Mouse (Mus musculus) midbrain, embryonic 16.5 days (tissue): ENCODE data around the gene Cald1. TPM values are rescaled to one million over a fixed set of nuclear protein-coding genes. Genes with fewer than 3 reads are reported as not detected.

Experiments
- ATAC-seq: fragments of 200-750 bp; cut with Nextera tagmentation; 2 replicates; pipeline ENCODE4 v1.8.0; 2017; ENCODE audit warnings: moderate TSS enrichment
- H3K27ac ChIP-seq: fragments of 300-500 bp; sonication (generic); 2 replicates; pipeline ENCODE4 v1.5.1; 2014; ENCODE audit warnings: mild to moderate bottlenecking, low read length, mixed read lengths
- H3K27me3 ChIP-seq: fragments of 300-500 bp; sonication (generic); 2 replicates; pipeline ENCODE4 v1.6.1; 2014; ENCODE audit warnings: low read depth, low read length, mixed read lengths; ENCODE audit not compliant: control insufficient read depth, insufficient read depth
- H3K36me3 ChIP-seq: fragments of 300-500 bp; sonication (generic); 2 replicates; pipeline ENCODE4 v1.6.1; 2014; ENCODE audit warnings: mild to moderate bottlenecking, low read length, moderate library complexity, mixed read lengths; ENCODE audit not compliant: control insufficient read depth, insufficient read depth
- H3K4me1 ChIP-seq: fragments of 300-500 bp; sonication (generic); 2 replicates; pipeline ENCODE4 v1.6.1; 2014; ENCODE audit warnings: mild to moderate bottlenecking, low read length, mixed read lengths; ENCODE audit not compliant: control insufficient read depth, insufficient read depth
- H3K4me2 ChIP-seq: fragments of 300-500 bp; sonication (generic); 2 replicates; pipeline ENCODE4 v1.6.1; 2014; ENCODE audit warnings: mild to moderate bottlenecking, low read length, mixed read lengths
- H3K4me3 ChIP-seq: fragments of 300-500 bp; sonication (generic); 2 replicates; pipeline ENCODE4 v1.5.1; 2014; ENCODE audit warnings: low read depth, mild to moderate bottlenecking, low read length, moderate library complexity, mixed read lengths
- H3K9ac ChIP-seq: fragments of 300-500 bp; sonication (generic); 2 replicates; pipeline ENCODE4 v1.6.1; 2014; ENCODE audit warnings: low read depth, low read length, mixed read lengths
- H3K9me3 ChIP-seq: fragments of 300-500 bp; sonication (generic); replicated peaks from 2 replicates; pipeline ENCODE4 v1.6.1; 2014; ENCODE audit warnings: mild to moderate bottlenecking, low read length, mixed read lengths; ENCODE audit not compliant: control insufficient read depth, poor library complexity, severe bottlenecking
- WGBS: fragments of 180-500 bp; shearing (Covaris S2); extraction: QIAGEN DNeasy Blood & Tissue Kit; methylation state at CpG from one replicate; pipeline ENCODE4 v1.1.7; 2014; 5-methylcytosine and 5-hydroxymethylcytosine counted together
- polyA plus RNA-seq: library from polyadenylated mRNA; unstranded; fragments of >200 nt; fragmentation: Nextera tagmentation; extraction: Ambion mirVana; gene quantifications from 2 replicates; pipeline ENCODE4 v1.2.1, GENCODE M21; 2015

Gene Cald1
- polyA plus RNA-seq, 1 experiment from 2014 or later = 52.1 TPM

DNA sequence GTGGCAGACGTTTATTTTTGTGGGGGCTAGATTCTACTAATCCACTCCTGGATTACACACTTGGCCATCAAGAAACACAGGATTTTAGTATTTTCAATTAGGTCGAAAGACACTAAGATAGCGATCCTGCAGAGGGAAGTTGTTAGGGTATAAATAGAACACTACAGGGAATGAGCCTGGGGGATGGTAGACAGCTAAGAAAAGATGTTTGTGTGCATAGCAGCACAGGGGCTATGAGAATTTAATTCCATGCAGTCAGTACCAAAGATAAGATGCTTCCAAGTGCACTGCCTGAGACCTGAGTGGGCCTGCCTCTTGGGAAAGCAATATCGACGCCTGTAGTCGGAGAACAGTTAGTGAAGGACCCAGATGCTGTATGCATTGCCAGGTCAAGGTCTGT is 172.2 kb downstream of the Cald1 start:
- ATAC-seq = no peak
- no peaks in the 10 kb centered on the region for H3K27me3 ChIP-seq
- H3K27ac ChIP-seq = no peak overlapping the region
- no peaks in the 10 kb centered on the region for H3K9me3 ChIP-seq
- 93% methylated on average over 6 of the region's 6 CpGs for WGBS
- H3K36me3 ChIP-seq = peaks cover 2% of the 10 kb centered on the region; the same call in 1 of the 2 replicates
- H3K4me1 ChIP-seq = no peaks in the 10 kb centered on the region
- H3K9ac ChIP-seq = no peak overlapping the region
- no peak overlapping the region for H3K4me3 ChIP-seq
- H3K4me2 ChIP-seq = no peak overlapping the region

GRCm38 (mm10) chr6:34776396-34776795 is 178.1 kb downstream of the Cald1 start:
- Histone ChIP-seq H3K4me2 (no peak overlapping the region), H3K27me3 (no peaks in the 10 kb centered on the region), H3K27ac (no peak overlapping the region), H3K36me3 (peaks cover 2% of the 10 kb centered on the region; the same call in 1 of the 2 replicates), H3K4me1 (0 out of 2 replicates have a peak, but pooled peaks cover 2% of the 10 kb centered on the region), H3K9me3 (no peaks in the 10 kb centered on the region), H3K9ac (no peak overlapping the region), H3K4me3 (no peak overlapping the region)
- no peak for ATAC-seq

DNA sequence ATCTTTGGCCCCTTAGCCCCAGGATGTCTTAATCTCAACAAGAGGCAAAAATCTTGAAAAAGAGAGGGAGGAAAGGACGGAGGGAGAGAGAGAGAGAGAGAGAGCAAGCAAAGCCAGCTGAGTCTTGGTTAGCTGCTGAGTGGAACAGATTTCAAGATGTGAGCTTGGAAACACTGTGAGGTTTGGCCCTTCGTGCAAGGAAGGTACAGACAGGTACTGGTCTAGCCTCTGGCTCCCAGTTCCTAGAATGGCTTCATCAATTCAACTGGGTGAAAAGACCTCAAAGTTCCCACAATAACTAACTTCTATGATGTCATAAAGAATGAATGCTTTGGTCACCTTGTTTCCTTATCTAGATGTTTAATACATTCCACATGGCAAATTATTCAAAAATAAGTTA is 178.8 kb downstream of the Cald1 start:
- Histone ChIP-seq H3K4me2 (no peak overlapping the region), H3K4me3 (no peak overlapping the region), H3K9ac (no peak overlapping the region), H3K27ac (no peak overlapping the region), H3K36me3 (no peaks in the 10 kb centered on the region), H3K27me3 (no peaks in the 10 kb centered on the region), H3K9me3 (no peaks in the 10 kb centered on the region), H3K4me1 (0 out of 2 replicates have a peak, but pooled peaks cover 2% of the 10 kb centered on the region)
- no peak for ATAC-seq
- WGBS = 85% methylated on average over 2 of the region's 2 CpGs

GRCm38 (mm10) chr6:34777981-34778668 is 179.8 kb downstream of the Cald1 start:
- 0 out of 2 replicates have a peak, but pooled peaks cover 2% of the 10 kb centered on the region for H3K4me1 ChIP-seq
- H3K4me3 ChIP-seq = no peak overlapping the region
- H3K9me3 ChIP-seq = no peaks in the 10 kb centered on the region
- H3K9ac ChIP-seq = no peak overlapping the region
- no peak overlapping the region for H3K4me2 ChIP-seq
- WGBS = 68% methylated on average over 10 of the region's 10 CpGs
- H3K36me3 ChIP-seq = no peaks in the 10 kb centered on the region
- no peaks in the 10 kb centered on the region for H3K27me3 ChIP-seq
- no peak for ATAC-seq
- no peak overlapping the region for H3K27ac ChIP-seq

GRCm38 (mm10) chr6:34780231-34780942 is 182.1 kb downstream of the Cald1 start, which contains the start of gene Agbl3:
TSS of gene Agbl3 (plus strand) at chr6:34780432.
- ATAC-seq = peak; percentile 96
- H3K27ac ChIP-seq = peak within 1 kb of the TSS; percentile 98
- H3K9ac ChIP-seq = peak within 1 kb of the TSS; percentile 87
- H3K4me2 ChIP-seq = peak within 1 kb of the TSS; percentile 52
- no peaks in the 10 kb centered on the region for H3K9me3 ChIP-seq
- H3K4me3 ChIP-seq = peak within 1 kb of the TSS; percentile 66
- no peaks in the 10 kb centered on the region for H3K27me3 ChIP-seq
- no peaks in the 10 kb centered on the region for H3K36me3 ChIP-seq
- under 1% methylated on average over 67 of the region's 81 CpGs for WGBS
- H3K4me1 ChIP-seq = 0 out of 2 replicates have a peak, but pooled peaks cover 2% of the 10 kb centered on the region

GRCm38 (mm10) chr6:34780943-34781289 is 182.6 kb downstream of the Cald1 start:
- H3K27me3 ChIP-seq = no peaks in the 10 kb centered on the region
- H3K9me3 ChIP-seq = no peaks in the 10 kb centered on the region
- peak overlapping the region; percentile 98 for H3K27ac ChIP-seq
- no peaks in the 10 kb centered on the region for H3K36me3 ChIP-seq
- 0 out of 2 replicates have a peak, but pooled peaks cover 2% of the 10 kb centered on the region for H3K4me1 ChIP-seq
- ATAC-seq = no peak
- H3K4me3 ChIP-seq = peak overlapping the region; percentile 66
- WGBS = 4% methylated on average over 13 of the region's 13 CpGs
- H3K4me2 ChIP-seq = peak overlapping the region; percentile 52
- H3K9ac ChIP-seq = peak overlapping the region; percentile 87

- no peak overlapping the region for H3K4me3 ChIP-seq
- 94% methylated on average over 1 of the region's 1 CpGs for WGBS
- no peak for ATAC-seq
Observed at GRCm38 (mm10) chr6:34782493-34782892, 184.2 kb downstream of the Cald1 start.

DNA sequence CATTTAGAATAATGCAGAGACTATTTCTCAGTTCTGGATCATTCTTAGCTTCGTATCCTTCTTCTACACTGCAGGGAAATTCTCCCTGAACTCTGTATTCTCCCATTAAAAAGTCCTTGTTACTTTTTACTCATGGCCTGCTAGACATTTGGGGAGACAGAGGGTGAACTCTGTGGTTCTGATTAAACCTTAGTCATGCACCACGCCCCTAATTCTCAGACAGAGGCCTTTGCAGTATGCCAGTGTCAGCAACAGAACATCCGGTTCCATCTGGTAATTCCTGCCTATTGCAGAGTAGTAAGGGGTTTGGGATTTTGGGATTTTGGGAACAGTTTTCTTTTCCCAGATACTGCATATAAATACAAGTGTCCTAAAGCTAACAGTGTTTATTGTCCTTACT is 198.6 kb downstream of the Cald1 start:
- no peak for ATAC-seq
- Histone ChIP-seq H3K36me3 (no peaks in the 10 kb centered on the region), H3K9me3 (no peaks in the 10 kb centered on the region), H3K4me3 (no peak overlapping the region), H3K27ac (no peak overlapping the region), H3K4me2 (no peak overlapping the region), H3K9ac (no peak overlapping the region), H3K27me3 (no peaks in the 10 kb centered on the region), H3K4me1 (no peaks in the 10 kb centered on the region)
- 87% methylated on average over 3 of the region's 3 CpGs for WGBS

More at GRCm38 (mm10) chr6:34782493-34782892, 184.2 kb downstream of the Cald1 start:
- no peak overlapping the region for H3K4me2 ChIP-seq
- H3K4me1 ChIP-seq = 0 out of 2 replicates have a peak, but pooled peaks cover 2% of the 10 kb centered on the region
- H3K9ac ChIP-seq = no peak overlapping the region
- H3K36me3 ChIP-seq = no peaks in the 10 kb centered on the region
- no peak overlapping the region for H3K27ac ChIP-seq
- H3K9me3 ChIP-seq = no peaks in the 10 kb centered on the region
- no peaks in the 10 kb centered on the region for H3K27me3 ChIP-seq

GRCm38 (mm10) chr6:34797887-34798286 is 199.6 kb downstream of the Cald1 start:
- Histone ChIP-seq H3K36me3 (no peaks in the 10 kb centered on the region), H3K4me2 (no peak overlapping the region), H3K27me3 (no peaks in the 10 kb centered on the region), H3K9me3 (no peaks in the 10 kb centered on the region), H3K9ac (no peak overlapping the region), H3K4me3 (no peak overlapping the region), H3K4me1 (no peaks in the 10 kb centered on the region), H3K27ac (no peak overlapping the region)
- no peak for ATAC-seq
- 76% methylated on average over 3 of the region's 3 CpGs for WGBS
